Mouse (Mus musculus) embryonic facial prominence, embryonic 14.5 days (tissue): Measurements from ENCODE around the gene Gpc4. TPM values are rescaled to one million over a fixed set of nuclear protein-coding genes. Genes with fewer than 3 reads are reported as not detected.

ENCODE experiments used
- ATAC-seq: fragments of 200-750 bp; cut with Nextera tagmentation; 2 replicates; pipeline ENCODE4 v1.8.0; 2017; ENCODE audit warnings: low read depth, moderate number of reproducible peaks, moderate TSS enrichment
- DNase-seq: peaks from one replicate; pipeline ENCODE4 v3.0.0-alpha.2; 2015; ENCODE audit warnings: low spot score
- H3K27ac ChIP-seq: fragments of 300-500 bp; sonication (generic); replicated peaks from 2 replicates; pipeline ENCODE4 v1.5.1; 2014; ENCODE audit warnings: low read depth, mild to moderate bottlenecking, low read length, moderate library complexity
- H3K27me3 ChIP-seq: fragments of 300-500 bp; sonication (generic); replicated peaks from 2 replicates; pipeline ENCODE4 v1.6.1; 2014; ENCODE audit warnings: low read length; ENCODE audit not compliant: control insufficient read depth, insufficient read depth
- H3K36me3 ChIP-seq: fragments of 300-500 bp; sonication (generic); 2 replicates; pipeline ENCODE4 v1.6.1; 2014; ENCODE audit warnings: low read length, mixed read lengths; ENCODE audit not compliant: control insufficient read depth, insufficient read depth
- H3K4me1 ChIP-seq: fragments of 300-500 bp; sonication (generic); 2 replicates; pipeline ENCODE4 v1.6.1; 2014; ENCODE audit warnings: antibody characterized with exemption, low read length; ENCODE audit not compliant: control insufficient read depth, insufficient read depth
- H3K4me2 ChIP-seq: fragments of 300-500 bp; sonication (generic); 2 replicates; pipeline ENCODE4 v1.6.1; 2014; ENCODE audit warnings: low read depth, mild to moderate bottlenecking, low read length, moderate library complexity, mixed read lengths
- H3K4me3 ChIP-seq: fragments of 300-500 bp; sonication (generic); 2 replicates; pipeline ENCODE4 v1.5.1; 2014; ENCODE audit warnings: low read depth, mild to moderate bottlenecking, low read length
- H3K9ac ChIP-seq: fragments of 300-500 bp; sonication (generic); 2 replicates; pipeline ENCODE4 v1.6.1; 2014; ENCODE audit warnings: low read depth, mild to moderate bottlenecking, low read length, moderate library complexity, mixed read lengths
- H3K9me3 ChIP-seq: fragments of 300-500 bp; sonication (generic); 2 replicates; pipeline ENCODE4 v1.6.1; 2016; ENCODE audit warnings: low read length; ENCODE audit not compliant: control insufficient read depth
- WGBS: fragments of 180-500 bp; shearing (Covaris S2); extraction: QIAGEN DNeasy Blood & Tissue Kit; methylation state at CpG from one replicate; pipeline ENCODE4 v1.1.7; 2014; 5-methylcytosine and 5-hydroxymethylcytosine counted together
- polyA plus RNA-seq: library from polyadenylated mRNA; unstranded; fragments of >200 nt; fragmentation: Nextera tagmentation; extraction: Ambion mirVana; gene quantifications from 2 replicates; pipeline ENCODE4 v1.2.1, GENCODE M21; 2014

The Gpc4 gene
- polyA plus RNA-seq, 1 experiment from 2014 or later = 68.1 TPM

DNA sequence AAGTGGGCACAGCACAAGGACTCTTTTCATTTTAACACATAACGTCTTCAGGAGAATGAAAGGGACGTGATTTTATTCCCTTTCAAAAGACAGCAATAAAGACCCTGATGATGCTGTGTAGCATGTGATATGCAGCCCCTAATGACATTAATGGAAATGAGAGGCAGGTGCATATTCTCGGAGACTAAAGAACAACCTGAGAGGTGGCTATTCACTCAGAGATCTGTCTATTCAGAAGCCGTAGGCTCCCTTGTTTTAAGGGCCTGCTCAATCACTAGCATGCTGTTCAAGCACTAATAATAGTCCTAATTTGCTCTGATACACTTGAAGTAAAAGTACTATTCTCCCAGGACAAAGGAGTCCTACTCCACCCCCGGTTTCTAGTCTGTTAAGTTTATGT, 27.0 kb downstream of the Gpc4 start:
- no peaks in the 10 kb centered on the region for H3K9me3 ChIP-seq
- H3K27ac ChIP-seq = no peak overlapping the region
- H3K36me3 ChIP-seq = no peaks in the 10 kb centered on the region
- H3K9ac ChIP-seq = no peak overlapping the region
- 0 out of 2 replicates have a peak, but pooled peaks cover 5% of the 10 kb centered on the region for H3K27me3 ChIP-seq
- 60% methylated on average over 5 of the region's 5 CpGs for WGBS
- ATAC-seq (no peak), DNase-seq (no peak)
- H3K4me1 ChIP-seq = no peaks in the 10 kb centered on the region
- H3K4me2 ChIP-seq = no peak overlapping the region
- no peak overlapping the region for H3K4me3 ChIP-seq

DNA sequence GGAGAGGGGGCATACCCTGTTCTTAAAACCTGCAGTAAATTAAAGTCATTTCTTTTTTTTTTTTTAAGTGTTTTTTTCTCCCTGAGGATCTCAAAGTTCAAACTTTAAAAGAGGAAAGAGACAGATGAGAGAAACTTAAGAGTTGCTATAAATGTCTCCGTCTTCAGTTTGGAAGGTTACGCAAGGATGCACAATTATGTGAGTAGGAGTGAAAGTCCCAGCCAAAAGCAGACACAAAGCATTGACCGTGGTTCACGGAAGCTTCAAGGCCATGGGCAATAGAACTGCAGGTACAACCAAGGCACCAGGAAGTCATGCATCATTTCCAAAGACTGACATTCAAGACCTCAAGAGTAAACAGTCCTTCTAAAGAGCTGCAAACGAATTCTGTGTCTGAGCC, 28.5 kb downstream of the Gpc4 start:
- Histone ChIP-seq H3K27ac (no peak overlapping the region), H3K36me3 (no peaks in the 10 kb centered on the region), H3K4me3 (no peak overlapping the region), H3K9me3 (no peaks in the 10 kb centered on the region), H3K27me3 (0 out of 2 replicates have a peak, but pooled peaks cover 5% of the 10 kb centered on the region), H3K4me2 (no peak overlapping the region), H3K9ac (no peak overlapping the region), H3K4me1 (no peaks in the 10 kb centered on the region)
- no peak for DNase-seq
- 81% methylated on average over 5 of the region's 5 CpGs for WGBS
- no peak for ATAC-seq

DNA sequence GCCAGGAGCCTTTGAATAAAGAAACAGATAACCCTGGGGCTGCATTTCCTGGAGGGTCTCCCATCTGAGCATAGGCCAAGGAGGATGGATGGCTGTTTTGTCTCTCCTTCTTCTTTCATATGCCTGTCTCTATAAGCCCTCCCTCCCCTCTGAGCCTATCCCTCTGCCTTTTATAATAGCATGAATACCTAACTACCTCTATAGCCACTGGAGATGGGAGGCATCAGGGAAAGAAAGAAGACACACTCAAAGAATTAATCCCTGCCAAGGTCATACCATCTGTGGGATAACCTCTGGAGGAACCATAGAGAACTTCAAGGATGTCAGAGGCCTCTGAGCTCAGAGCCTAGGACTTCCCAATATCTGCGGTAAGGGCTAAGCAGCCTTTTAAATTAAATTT, 35.4 kb downstream of the Gpc4 start:
- Histone ChIP-seq H3K36me3 (no peaks in the 10 kb centered on the region), H3K4me1 (no peaks in the 10 kb centered on the region), H3K9me3 (no peaks in the 10 kb centered on the region), H3K27me3 (no peaks in the 10 kb centered on the region), H3K4me3 (no peak overlapping the region), H3K9ac (no peak overlapping the region), H3K27ac (no peak overlapping the region), H3K4me2 (no peak overlapping the region)
- DNase-seq (no peak), ATAC-seq (no peak)
- 100% methylated on average over 1 of the region's 1 CpGs for WGBS

DNA sequence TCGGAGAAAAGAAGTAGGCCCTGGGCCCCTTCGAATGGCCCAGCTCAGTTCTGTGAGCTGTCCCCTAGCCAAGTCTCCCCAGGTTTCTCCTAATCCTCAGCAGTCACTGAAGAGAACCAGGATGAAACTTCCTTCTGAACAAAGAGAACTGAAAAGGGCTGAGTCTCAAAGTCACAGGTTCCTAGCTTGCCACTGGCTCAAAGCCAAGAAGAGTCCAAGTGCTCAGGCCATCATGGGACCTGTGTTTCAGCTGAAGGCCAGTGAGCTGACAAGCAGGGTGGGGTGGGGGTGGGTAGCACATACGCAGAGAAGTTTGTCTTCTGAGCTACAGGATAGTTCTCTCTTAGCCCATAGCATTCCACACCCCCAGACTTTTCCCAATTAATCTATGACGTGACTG, 36.3 kb downstream of the Gpc4 start:
- Histone ChIP-seq H3K36me3 (no peaks in the 10 kb centered on the region), H3K4me2 (no peak overlapping the region), H3K27me3 (no peaks in the 10 kb centered on the region), H3K27ac (no peak overlapping the region), H3K9me3 (no peaks in the 10 kb centered on the region), H3K9ac (no peak overlapping the region), H3K4me3 (no peak overlapping the region), H3K4me1 (no peaks in the 10 kb centered on the region)
- no peak for DNase-seq
- no peak for ATAC-seq
- 74% methylated on average over 4 of the region's 4 CpGs for WGBS

DNA sequence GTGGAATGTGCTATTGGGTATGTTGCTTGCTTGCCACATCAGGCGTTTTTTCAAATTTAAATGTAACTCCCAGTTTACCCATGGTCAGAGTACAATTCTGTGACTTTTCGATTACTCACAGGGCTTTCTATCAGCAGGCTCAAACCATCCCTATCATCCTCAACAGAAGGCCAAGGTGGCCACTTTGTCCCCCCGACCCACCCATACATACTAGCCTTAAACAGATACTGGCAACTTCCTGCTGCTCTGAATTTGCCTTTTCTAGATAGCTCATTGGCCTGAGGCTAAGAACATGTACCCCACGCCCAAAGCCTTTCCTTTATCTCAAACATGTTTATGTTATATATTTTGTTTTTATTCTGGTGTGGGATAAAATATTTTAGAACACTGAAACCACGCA, 51.4 kb downstream of the Gpc4 start:
- no peak overlapping the region for H3K27ac ChIP-seq
- no peaks in the 10 kb centered on the region for H3K9me3 ChIP-seq
- H3K4me3 ChIP-seq = no peak overlapping the region
- no peaks in the 10 kb centered on the region; the same call in 1 of the 2 replicates for H3K4me1 ChIP-seq
- H3K9ac ChIP-seq = no peak overlapping the region
- ATAC-seq (no peak), DNase-seq (no peak)
- H3K27me3 ChIP-seq = no peaks in the 10 kb centered on the region
- H3K4me2 ChIP-seq = no peak overlapping the region
- WGBS = 90% methylated on average over 5 of the region's 5 CpGs
- no peaks in the 10 kb centered on the region for H3K36me3 ChIP-seq

DNA sequence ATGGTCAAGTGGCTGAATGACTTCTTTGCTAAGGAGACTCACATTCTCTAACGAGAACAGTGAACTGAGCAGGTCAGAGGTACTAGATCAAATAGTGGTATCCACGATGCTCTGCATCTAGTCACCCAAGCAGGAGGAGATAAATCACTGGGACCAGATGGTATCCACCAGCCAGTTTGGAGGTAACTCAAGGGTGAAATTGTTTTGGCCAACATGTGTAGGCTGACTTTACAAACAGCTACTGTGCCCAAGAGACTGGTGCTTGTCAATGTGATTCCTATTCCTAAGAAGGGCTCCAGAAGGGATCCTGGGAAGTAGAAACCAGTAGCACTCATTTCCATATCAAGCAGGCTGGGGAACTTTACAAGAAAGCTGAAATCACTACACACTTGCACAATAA, 55.4 kb downstream of the Gpc4 start:
- no peak for DNase-seq
- Histone ChIP-seq H3K27ac (no peak overlapping the region), H3K4me3 (no peak overlapping the region), H3K9me3 (no peaks in the 10 kb centered on the region), H3K4me1 (no peaks in the 10 kb centered on the region; the same call in 1 of the 2 replicates), H3K9ac (no peak overlapping the region), H3K27me3 (no peaks in the 10 kb centered on the region), H3K36me3 (no peaks in the 10 kb centered on the region), H3K4me2 (no peak overlapping the region)
- 45% methylated on average over 2 of the region's 2 CpGs for WGBS
- ATAC-seq = no peak

DNA sequence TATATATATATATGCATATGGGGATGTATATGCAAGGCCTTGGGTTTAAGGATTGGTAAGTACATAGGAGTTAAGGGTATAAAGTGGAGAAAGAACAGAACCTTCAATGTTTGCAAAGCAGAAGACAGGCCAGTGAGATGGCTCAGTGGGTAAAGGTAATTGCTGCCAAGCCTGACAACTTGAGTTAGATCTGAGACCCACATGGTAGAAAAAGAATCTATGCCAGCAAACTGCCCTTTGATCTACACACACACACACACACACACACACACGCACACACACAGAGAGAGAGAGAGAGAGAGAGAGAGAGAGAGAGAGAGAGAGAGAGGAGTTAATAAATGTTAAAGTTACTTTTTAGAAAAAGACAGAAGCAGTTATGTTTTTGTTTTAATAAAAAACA, 56.1 kb downstream of the Gpc4 start:
- Histone ChIP-seq H3K27ac (no peak overlapping the region), H3K4me3 (no peak overlapping the region), H3K9me3 (no peaks in the 10 kb centered on the region), H3K4me2 (no peak overlapping the region), H3K27me3 (no peaks in the 10 kb centered on the region), H3K9ac (no peak overlapping the region), H3K4me1 (no peaks in the 10 kb centered on the region; the same call in 1 of the 2 replicates), H3K36me3 (no peaks in the 10 kb centered on the region)
- WGBS = 47% methylated on average over 1 of the region's 1 CpGs
- ATAC-seq = no peak
- no peak for DNase-seq

DNA sequence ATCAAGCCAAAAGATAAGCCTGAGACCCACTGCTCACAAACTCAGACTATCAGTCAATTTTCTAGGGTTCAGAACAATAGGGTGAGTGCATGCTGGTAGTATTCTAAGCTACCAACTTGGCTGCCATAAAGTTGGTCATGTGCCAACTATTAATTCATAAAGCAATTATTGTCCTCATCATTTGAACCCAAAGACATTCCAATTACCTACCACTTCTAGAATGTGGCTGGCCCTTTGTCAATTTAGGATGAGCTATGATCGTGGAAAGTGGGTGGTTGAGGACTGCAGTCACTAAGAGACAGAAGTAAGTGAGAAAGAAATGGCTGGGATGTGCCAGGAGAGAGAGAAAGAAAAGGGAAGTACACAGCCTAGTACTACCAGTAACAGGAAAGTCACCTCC, 61.3 kb downstream of the Gpc4 start:
- H3K4me1 ChIP-seq = no peaks in the 10 kb centered on the region
- WGBS = 83% methylated on average over 1 of the region's 1 CpGs
- no peaks in the 10 kb centered on the region for H3K9me3 ChIP-seq
- H3K27ac ChIP-seq = no peak overlapping the region
- ATAC-seq (no peak), DNase-seq (no peak)
- no peak overlapping the region for H3K4me3 ChIP-seq
- H3K36me3 ChIP-seq = no peaks in the 10 kb centered on the region
- H3K27me3 ChIP-seq = no peaks in the 10 kb centered on the region; the same call in 1 of the 2 replicates
- no peak overlapping the region for H3K9ac ChIP-seq
- H3K4me2 ChIP-seq = no peak overlapping the region

DNA sequence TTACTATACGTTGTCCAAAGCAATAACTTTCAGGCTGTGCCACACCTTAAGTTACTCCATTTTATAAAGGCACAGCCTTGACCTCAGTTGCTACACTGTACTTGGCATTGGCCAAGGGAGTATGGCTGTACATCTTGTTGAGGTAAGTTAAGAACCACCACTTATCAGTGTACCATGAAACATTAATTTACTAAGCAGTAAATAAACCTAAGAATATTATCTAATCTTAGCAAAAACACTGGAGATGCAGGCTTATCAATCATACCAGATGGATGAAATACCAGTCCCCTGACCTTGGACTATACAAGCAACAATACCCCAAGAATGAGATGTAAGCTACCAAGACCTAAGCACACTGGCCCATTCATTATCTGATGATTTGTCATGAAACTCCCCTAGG, 63.1 kb downstream of the Gpc4 start:
- Histone ChIP-seq H3K36me3 (no peaks in the 10 kb centered on the region), H3K4me3 (no peak overlapping the region), H3K9ac (no peak overlapping the region), H3K4me2 (no peak overlapping the region), H3K9me3 (no peaks in the 10 kb centered on the region), H3K27ac (no peak overlapping the region), H3K27me3 (no peaks in the 10 kb centered on the region; the same call in 1 of the 2 replicates), H3K4me1 (no peaks in the 10 kb centered on the region)
- WGBS = 79% methylated on average over 1 of the region's 1 CpGs
- DNase-seq (no peak), ATAC-seq (no peak)
